Mouse (Mus musculus) ES-E14 (cell line): ENCODE data around the gene Lefty1. TPM values are rescaled to one million over a fixed set of nuclear protein-coding genes. Genes with fewer than 3 reads are reported as not detected.

Experiments
- DNase-seq: peaks from one replicate; pipeline ENCODE4 v3.0.0-alpha.2; 2013; ENCODE audit warnings: low read depth, low spot score
- H3K27ac ChIP-seq: 2 replicates; pipeline ENCODE4 v1.5.1; 2012; ENCODE audit warnings: low read depth, mild to moderate bottlenecking, low read length, moderate library complexity, mixed read lengths; ENCODE audit not compliant: poor library complexity, insufficient read depth, severe bottlenecking
- H3K36me3 ChIP-seq: 2 replicates; pipeline ENCODE4 v1.6.1; 2012; ENCODE audit warnings: mild to moderate bottlenecking, low read length, moderate library complexity, mixed read lengths; ENCODE audit not compliant: control insufficient read depth, poor library complexity, insufficient read depth, severe bottlenecking
- H3K4me1 ChIP-seq, 2 experiments: fragments of 150-350 bp in 1 of 2; sonication (generic) in 1 of 2; 2 replicates each; pipeline ENCODE4 v1.6.1; 2012; ENCODE audit warnings: low read length in 2 of 2, mild to moderate bottlenecking in 1 of 2, mixed read lengths in 1 of 2; ENCODE audit not compliant: control insufficient read depth in 2 of 2, insufficient read depth in 2 of 2, poor library complexity in 1 of 2
- H3K4me3 ChIP-seq, 2 experiments: fragments of 150-350 bp in 1 of 2; sonication (generic) in 1 of 2; 2 replicates each; pipeline ENCODE4 v1.5.1; 2012; ENCODE audit warnings: low read length in 2 of 2, low read depth in 1 of 2, mild to moderate bottlenecking in 1 of 2, mixed read lengths in 1 of 2; ENCODE audit not compliant: insufficient read depth in 1 of 2, poor library complexity in 1 of 2, severe bottlenecking in 1 of 2
- H3K9ac ChIP-seq: 2 replicates; pipeline ENCODE4 v1.6.1; 2012; ENCODE audit warnings: low read depth, mild to moderate bottlenecking, low read length, mixed read lengths; ENCODE audit not compliant: poor library complexity, insufficient read depth, severe bottlenecking
- H3K9me3 ChIP-seq: fragments of 150-350 bp; sonication (generic); 2 replicates; pipeline ENCODE4 v1.6.1; 2012; ENCODE audit warnings: low read depth, mild to moderate bottlenecking, low read length; ENCODE audit not compliant: control insufficient read depth, insufficient read depth
- CHD2 ChIP-seq: IDR thresholded peaks from 2 replicates; pipeline ENCODE4 v1.6.1; 2014; ENCODE audit warnings: mild to moderate bottlenecking, low read depth, low read length, inconsistent platforms
- HCFC1 ChIP-seq: IDR thresholded peaks from 2 replicates; pipeline ENCODE4 v1.6.1; 2012; ENCODE audit warnings: low read length, inconsistent platforms, borderline replicate concordance; ENCODE audit not compliant: insufficient read depth
- MAFK ChIP-seq: IDR thresholded peaks from 2 replicates; pipeline ENCODE4 v1.6.1; 2014; ENCODE audit warnings: mild to moderate bottlenecking, low read depth, low read length, inconsistent platforms; ENCODE audit not compliant: insufficient read depth
- ZC3H11A ChIP-seq: IDR thresholded peaks from 2 replicates; pipeline ENCODE4 v1.6.1; 2012; ENCODE audit warnings: low read depth, mild to moderate bottlenecking, inconsistent platforms, low read length, borderline replicate concordance
- ZNF384 ChIP-seq: IDR thresholded peaks from 2 replicates; pipeline ENCODE4 v1.6.1; 2012; ENCODE audit warnings: low read depth, low read length, inconsistent platforms
- in situ Hi-C, 2 experiments: fragments of 600-800 bp; cut with MboI; formaldehyde crosslinking; loops; one replicate each; pipeline ENCODE4 v1.15.1; 2025; ENCODE audit warnings: low sequenced_read_pairs in 2 of 2, inconsistent platforms in 1 of 2; ENCODE audit not compliant: unreplicated experiment in 2 of 2
- total RNA-seq: library from RNA; depleted of rRNA; stranded (reverse); fragments of 300-350 nt; gene quantifications from 2 replicates; pipeline ENCODE4 v1.2.3, GENCODE M21; 2012

Lefty1 gene
- total RNA-seq, 1 experiment: 281 TPM

DNA sequence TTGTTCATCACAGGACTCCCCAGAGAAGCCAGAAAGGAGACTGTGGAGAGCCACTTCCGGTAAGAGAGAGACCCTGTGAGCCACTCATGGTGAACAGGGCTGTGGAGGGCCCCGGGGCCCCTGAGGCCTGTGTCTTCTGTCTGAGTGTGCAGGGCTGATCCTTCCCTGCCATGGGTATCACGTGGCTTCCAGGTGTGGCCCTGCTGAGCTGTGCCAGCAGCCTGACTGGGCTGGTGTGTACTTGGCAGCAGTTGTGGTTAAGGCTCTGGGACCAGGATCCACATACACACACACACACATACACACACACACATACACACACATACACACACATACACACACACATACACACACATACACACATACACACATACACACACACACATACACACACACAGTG lies 23.2 kb downstream of the Lefty1 start:
- no peak for DNase-seq
- H3K27ac ChIP-seq: no peak overlapping the region
- no peak overlapping the region for H3K9ac ChIP-seq
- no peaks in the 10 kb centered on the region for H3K9me3 ChIP-seq
- H3K4me3 ChIP-seq: no peak overlapping the region
- in situ Hi-C loops: no loop called here
- H3K4me1 ChIP-seq: peaks cover 1 to 12% of the 10 kb centered on the region in 2 experiments; a peak in 1 of 4 replicates
- H3K36me3 ChIP-seq: peaks cover 24% of the 10 kb centered on the region; the same call in 1 of the 2 replicates
- TF ChIP-seq ZNF384: no peak
- no peak for TF ChIP-seq MAFK
- no peak for TF ChIP-seq CHD2
- no peak for TF ChIP-seq HCFC1
- TF ChIP-seq ZC3H11A: no peak

DNA sequence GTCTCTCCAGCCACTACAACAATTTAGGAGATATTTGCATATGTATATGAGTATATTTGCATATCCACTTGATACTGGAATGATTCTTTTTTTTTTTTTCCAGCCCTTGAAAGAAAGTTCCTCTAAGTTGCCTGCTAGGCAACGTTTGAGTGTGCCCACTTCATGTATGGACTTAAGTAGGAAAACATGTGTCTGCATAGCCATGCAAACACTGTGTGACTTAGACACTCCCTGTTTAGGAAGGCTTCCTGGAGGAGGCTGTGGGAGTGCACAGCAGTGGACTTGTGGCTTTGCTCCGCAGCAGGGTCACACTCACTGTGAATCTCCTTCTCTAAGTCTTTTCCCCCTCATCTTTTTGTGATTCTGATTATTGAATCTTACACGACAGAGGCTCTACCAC lies 24.0 kb downstream of the Lefty1 start:
- no peak overlapping the region for H3K9ac ChIP-seq
- peaks cover 1 to 10% of the 10 kb centered on the region in 2 experiments; a peak in 1 of 4 replicates for H3K4me1 ChIP-seq
- no peak for DNase-seq
- peaks cover 23% of the 10 kb centered on the region; the same call in 1 of the 2 replicates for H3K36me3 ChIP-seq
- TF ChIP-seq ZC3H11A: no peak
- no peak for TF ChIP-seq MAFK
- TF ChIP-seq CHD2: no peak
- TF ChIP-seq HCFC1: no peak
- TF ChIP-seq ZNF384: no peak
- H3K4me3 ChIP-seq: no peak overlapping the region
- H3K27ac ChIP-seq: no peak overlapping the region
- no peaks in the 10 kb centered on the region for H3K9me3 ChIP-seq
- in situ Hi-C loops: no loop called here

DNA sequence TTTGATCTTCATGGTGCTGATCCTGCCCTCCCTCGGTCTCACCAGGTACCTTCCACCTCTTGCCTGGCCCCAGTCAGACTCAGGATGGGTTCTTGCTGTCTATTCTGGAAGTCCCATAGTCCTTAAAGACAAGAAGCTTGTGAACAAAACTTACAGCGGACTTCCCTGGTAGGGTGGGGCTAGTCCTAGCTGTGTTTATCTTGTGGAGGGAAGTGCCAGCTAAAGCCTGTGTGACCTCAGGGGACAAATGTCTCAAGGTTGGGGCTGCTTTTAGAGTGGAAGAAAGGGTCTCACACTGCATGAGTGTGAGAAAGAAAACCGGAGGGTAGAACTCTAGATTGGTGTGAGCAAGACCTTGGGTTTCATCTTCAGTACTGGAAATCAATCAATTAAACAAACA lies 31.0 kb downstream of the Lefty1 start:
- peaks cover 25% of the 10 kb centered on the region; the same call in 1 of the 2 replicates for H3K36me3 ChIP-seq
- H3K4me1 ChIP-seq: peaks cover 0 to 3% of the 10 kb centered on the region in 2 experiments; a peak in 1 of 4 replicates
- TF ChIP-seq MAFK: no peak
- TF ChIP-seq CHD2: no peak
- no peak for TF ChIP-seq ZC3H11A
- TF ChIP-seq HCFC1: no peak
- no peak for TF ChIP-seq ZNF384
- no peak overlapping the region for H3K4me3 ChIP-seq
- no peak overlapping the region for H3K27ac ChIP-seq
- in situ Hi-C loops: no loop called here
- no peaks in the 10 kb centered on the region for H3K9me3 ChIP-seq
- DNase-seq: no peak
- no peak overlapping the region for H3K9ac ChIP-seq

DNA sequence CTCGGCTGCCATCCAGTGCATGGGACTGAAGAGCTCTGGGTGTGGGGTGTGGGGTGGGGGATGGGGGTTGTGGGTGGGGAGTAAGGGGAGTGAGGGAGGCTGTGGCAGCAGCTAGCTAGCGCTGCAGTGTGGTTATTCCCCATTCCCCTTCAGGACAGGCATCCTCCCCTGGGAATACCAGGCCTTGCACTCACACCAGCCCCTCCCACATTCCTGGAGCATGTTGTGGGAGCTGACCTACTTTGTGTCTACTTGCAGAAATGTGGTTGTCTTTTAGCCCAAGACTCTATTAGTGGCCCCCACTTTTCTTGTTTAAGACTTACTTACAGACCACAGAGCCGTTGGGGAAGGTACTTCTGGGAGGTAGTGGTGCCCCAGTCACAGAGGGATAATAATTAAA lies 31.7 kb downstream of the Lefty1 start:
- H3K36me3 ChIP-seq: peaks cover 20% of the 10 kb centered on the region; the same call in 1 of the 2 replicates
- in situ Hi-C loops: no loop called here
- no peak for DNase-seq
- H3K9ac ChIP-seq: no peak overlapping the region
- H3K9me3 ChIP-seq: no peaks in the 10 kb centered on the region
- H3K4me1 ChIP-seq: peaks cover 0 to 3% of the 10 kb centered on the region in 2 experiments; a peak in 1 of 4 replicates
- TF ChIP-seq ZC3H11A (no peak), CHD2 (no peak), ZNF384 (no peak), MAFK (no peak), HCFC1 (no peak)
- no peak overlapping the region for H3K27ac ChIP-seq
- no peak overlapping the region for H3K4me3 ChIP-seq
